Mouse (Mus musculus): ENCODE data around the gene Hcfc2. TPM values are rescaled to one million over a fixed set of nuclear protein-coding genes. Genes with fewer than 3 reads are reported as not detected.

Gene Hcfc2
- polyA plus RNA-seq, 1 experiment from 2014 or later, result 49.0 TPM

DNA sequence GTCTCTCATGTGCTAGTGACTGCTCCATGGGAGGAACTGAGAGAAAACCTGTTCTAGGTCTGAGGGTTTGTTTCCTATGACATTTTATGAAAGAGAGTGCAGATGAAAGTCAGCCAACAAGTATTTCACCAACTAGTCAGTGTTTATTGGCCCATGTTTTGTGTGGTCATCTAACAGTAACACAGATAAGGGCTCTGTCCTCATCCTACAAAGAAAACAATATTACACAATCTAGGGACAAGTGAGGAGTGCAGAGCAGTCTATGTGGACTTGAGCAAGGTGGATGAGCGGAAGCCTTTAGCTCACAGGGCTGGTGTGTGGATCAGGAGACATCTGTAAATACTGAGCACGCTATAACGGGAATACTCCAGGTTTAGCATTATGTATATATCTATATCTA is 62.9 kb downstream of the Hcfc2 start:
- 91% methylated on average over 3 of the region's 3 CpGs for WGBS
- no peak overlapping the region for H3K9ac ChIP-seq
- no peak for ATAC-seq (ENCODE audit: insufficient number of reproducible peaks, insufficient read depth, low FRiP score, low TSS enrichment)
- H3K36me3 ChIP-seq, result peaks cover 74% of the 10 kb centered on the region
- no peaks in the 10 kb centered on the region for H3K9me3 ChIP-seq
- no peak overlapping the region for H3K4me2 ChIP-seq (replicated peaks)
- H3K4me3 ChIP-seq, result no peak overlapping the region
- H3K27ac ChIP-seq, result no peak overlapping the region
- no peaks in the 10 kb centered on the region for H3K27me3 ChIP-seq
- peaks cover 30% of the 10 kb centered on the region for H3K4me1 ChIP-seq

DNA sequence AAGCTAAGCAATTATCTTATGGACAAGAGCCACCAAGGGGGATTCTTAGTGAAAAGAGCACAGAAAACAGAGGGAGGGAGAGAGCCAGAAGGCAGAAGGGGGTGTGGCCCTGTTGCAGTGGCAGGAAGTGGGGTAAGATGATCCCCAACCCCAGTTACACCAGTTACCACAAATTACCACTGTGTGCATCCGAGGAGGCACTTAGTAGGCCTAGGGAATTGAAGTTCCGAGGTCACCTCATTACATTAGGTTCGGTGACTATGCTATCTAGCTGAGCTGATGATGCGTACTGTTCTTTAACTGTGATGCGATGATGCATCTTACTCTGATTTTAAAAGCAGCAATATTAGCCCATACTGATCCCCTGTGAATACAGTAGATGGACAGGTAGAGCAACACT is 63.7 kb downstream of the Hcfc2 start:
- Histone ChIP-seq H3K9me3 (no peaks in the 10 kb centered on the region), H3K9ac (no peak overlapping the region), H3K4me2 (replicated peaks) (no peak overlapping the region), H3K4me3 (no peak overlapping the region), H3K27ac (no peak overlapping the region), H3K27me3 (no peaks in the 10 kb centered on the region), H3K36me3 (peaks cover 66% of the 10 kb centered on the region), H3K4me1 (peaks cover 30% of the 10 kb centered on the region)
- ATAC-seq (ENCODE audit: insufficient number of reproducible peaks, insufficient read depth, low FRiP score, low TSS enrichment), result no peak
- 88% methylated on average over 5 of the region's 5 CpGs for WGBS

DNA sequence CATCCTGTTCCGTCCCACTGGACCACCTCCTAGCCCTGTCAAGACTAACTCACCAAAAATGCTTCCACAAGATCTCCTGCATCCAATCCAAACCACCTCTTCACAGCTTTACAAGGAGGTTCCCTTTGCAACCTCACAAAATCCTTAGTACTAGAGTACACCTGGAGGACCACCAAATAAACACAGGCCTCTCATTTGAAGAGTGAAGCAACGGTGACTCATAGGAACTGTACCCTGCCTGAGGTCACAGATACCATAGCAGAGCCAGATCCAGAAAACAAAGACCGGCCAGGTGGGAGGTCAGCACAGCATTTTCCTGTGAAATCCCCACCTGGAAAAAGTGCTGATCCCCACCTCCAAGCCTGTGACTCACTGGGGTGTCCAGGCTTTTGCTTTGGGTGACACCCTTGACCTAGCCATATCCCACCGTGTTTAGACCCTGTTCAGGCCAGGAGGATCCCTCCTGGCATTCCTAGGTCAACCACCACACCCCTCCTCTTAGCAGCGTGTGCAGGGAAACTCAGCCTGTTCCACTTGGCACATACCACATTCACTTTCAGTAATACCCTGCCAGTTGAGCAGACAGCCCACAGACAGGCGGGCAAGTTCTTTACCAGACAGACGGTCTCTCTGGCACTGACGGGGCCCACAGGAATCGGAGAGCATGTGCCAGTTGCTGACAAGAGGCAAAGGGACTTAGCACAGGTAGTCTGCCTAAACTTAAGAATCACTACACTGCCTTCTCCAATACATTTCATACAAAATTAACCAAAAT is 65.3 kb downstream of the Hcfc2 start:
- 85% methylated on average over 9 of the region's 9 CpGs for WGBS
- no peaks in the 10 kb centered on the region for H3K9me3 ChIP-seq
- no peak overlapping the region for H3K4me3 ChIP-seq
- no peak for ATAC-seq (ENCODE audit: insufficient number of reproducible peaks, insufficient read depth, low FRiP score, low TSS enrichment)
- no peak overlapping the region for H3K9ac ChIP-seq
- peaks cover 52% of the 10 kb centered on the region for H3K36me3 ChIP-seq
- no peaks in the 10 kb centered on the region for H3K27me3 ChIP-seq
- H3K27ac ChIP-seq, result no peak overlapping the region
- peaks cover 30% of the 10 kb centered on the region for H3K4me1 ChIP-seq
- H3K4me2 ChIP-seq (replicated peaks), result peak overlapping the region; percentile 23; the same call in 1 of the 2 replicates

DNA sequence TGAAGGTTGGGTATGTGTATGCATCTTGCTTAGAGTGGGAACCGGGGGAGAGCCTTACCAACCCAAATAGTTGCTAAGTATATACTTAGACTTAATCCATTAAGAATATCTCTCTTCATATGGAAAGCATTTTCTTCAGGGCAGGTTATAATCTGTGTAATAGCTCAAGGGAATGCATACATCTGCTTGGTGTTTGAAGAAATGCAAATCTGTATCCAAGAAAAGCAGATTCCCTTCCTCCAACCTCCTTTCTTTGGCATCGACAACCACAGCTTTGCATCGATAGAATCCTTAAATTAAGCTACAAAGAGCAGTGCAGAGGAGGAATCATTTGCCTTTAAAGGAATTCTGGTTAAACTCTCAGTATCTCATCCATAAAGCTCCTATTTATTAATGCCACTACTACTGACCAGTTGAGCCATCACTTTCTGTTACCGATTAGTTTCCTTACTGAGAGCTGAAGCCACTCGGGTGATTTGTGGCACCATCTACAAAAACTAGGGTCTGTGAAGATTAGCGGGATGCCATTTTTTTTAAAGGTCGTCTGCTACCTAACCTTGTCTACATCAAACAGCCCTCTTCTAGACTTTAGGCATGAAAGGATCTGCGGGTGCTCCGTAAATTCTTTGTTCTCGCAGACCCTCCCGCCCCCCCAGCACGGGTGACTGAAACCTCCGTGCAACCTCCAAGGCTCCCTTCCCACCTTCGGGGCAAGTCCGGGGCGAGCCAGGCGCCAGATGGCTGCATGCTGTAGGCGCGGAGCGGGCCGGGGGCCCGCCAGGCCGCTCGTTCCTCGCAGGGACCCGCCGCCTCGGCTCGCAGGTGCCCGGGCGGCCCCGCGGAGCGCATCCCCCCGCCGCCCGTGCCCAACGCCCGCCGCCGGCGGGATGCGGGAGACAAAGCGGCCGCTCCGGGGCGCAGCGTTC is 67.1 kb downstream of the Hcfc2 start:
- Histone ChIP-seq H3K4me2 (replicated peaks) (peak overlapping the region; percentile 70), H3K4me1 (peaks cover 30% of the 10 kb centered on the region), H3K27ac (peak overlapping the region; percentile 100), H3K9ac (peak overlapping the region; percentile 100), H3K27me3 (no peaks in the 10 kb centered on the region), H3K36me3 (peaks cover 34% of the 10 kb centered on the region), H3K4me3 (peak overlapping the region; percentile 91), H3K9me3 (no peaks in the 10 kb centered on the region)
- peak; percentile 8; the same call in 1 of the 2 replicates for ATAC-seq (ENCODE audit: insufficient number of reproducible peaks, insufficient read depth, low FRiP score, low TSS enrichment)
- WGBS, result under 1% methylated on average over 47 of the region's 48 CpGs

DNA sequence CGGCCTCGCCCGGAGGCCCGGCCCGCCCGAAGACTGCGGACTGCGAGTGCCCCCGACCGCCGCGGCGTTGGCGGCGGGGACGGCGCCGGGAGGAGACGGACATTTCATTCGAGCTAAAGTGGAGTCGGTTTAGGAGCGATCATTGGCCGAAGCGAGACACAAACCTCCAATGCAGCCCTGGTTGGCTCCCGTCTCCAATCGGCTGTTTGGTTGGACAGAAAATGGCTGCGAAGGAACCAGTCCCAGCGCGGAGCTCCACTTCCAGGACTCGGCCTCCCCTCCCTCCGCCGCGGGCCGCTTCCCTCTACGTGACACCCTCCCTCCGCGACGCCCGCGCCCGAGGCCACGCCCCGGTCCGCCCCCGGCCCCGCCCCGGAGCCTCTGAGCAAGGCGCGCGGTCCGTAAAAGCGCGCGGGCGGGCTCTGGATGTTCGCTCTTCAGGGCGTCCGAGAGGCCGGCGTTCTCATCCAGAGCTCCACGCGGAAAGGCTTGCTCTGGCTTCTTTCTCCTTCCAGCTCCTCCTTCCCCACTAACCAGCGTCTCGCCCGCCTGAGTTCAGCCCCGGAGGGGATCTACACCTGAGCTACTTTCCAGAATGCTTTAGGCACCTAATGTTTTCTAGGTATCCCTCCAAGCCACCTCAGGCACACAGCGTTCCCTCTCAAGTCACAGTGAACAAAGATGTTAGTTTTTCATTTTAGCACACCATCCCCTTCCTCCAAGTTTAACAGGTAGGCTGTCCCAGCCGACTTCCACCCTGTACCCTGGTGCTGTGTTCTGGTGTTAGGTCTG is 68.1 kb downstream of the Hcfc2 start, which contains the start of gene Nfyb:
Nfyb (minus strand) TSS at position 305 of the 792 bp plus-strand sequence.
- H3K36me3 ChIP-seq, result peaks cover 24% of the 10 kb centered on the region
- H3K9me3 ChIP-seq, result no peaks in the 10 kb centered on the region
- no peaks in the 10 kb centered on the region for H3K27me3 ChIP-seq
- peak within 1 kb of the TSS; percentile 91 for H3K4me3 ChIP-seq
- H3K4me2 ChIP-seq (replicated peaks), result peak within 1 kb of the TSS; percentile 70
- H3K9ac ChIP-seq, result peak within 1 kb of the TSS; percentile 100
- 2% methylated on average over 58 of the region's 68 CpGs for WGBS
- peak; percentile 94 for ATAC-seq (ENCODE audit: insufficient number of reproducible peaks, insufficient read depth, low FRiP score, low TSS enrichment)
- H3K27ac ChIP-seq, result peak within 1 kb of the TSS; percentile 100
- H3K4me1 ChIP-seq, result peaks cover 30% of the 10 kb centered on the region

DNA sequence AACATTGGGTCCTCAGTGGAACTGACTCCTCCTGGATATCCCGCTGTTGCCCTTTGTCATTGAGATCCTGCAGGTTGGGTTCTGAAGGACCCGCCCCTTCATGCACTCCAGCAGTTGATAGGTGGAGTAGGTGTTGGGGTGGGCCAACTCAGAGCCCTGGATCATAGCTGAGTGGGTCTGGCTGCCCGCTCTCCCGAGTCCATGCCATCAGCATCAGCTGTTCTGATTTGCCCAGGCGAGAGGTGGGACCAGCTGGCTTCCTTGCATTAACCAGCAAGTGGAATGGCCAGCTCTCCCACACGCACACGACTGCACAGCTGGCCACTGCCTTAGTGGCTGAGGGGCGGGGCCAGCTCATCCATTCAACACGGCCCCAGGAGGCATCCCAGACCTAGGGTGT is 72.9 kb downstream of the Hcfc2 start:
- Histone ChIP-seq H3K9ac (no peak overlapping the region), H3K27ac (no peak overlapping the region), H3K4me1 (no peaks in the 10 kb centered on the region), H3K27me3 (no peaks in the 10 kb centered on the region), H3K4me3 (no peak overlapping the region), H3K9me3 (no peaks in the 10 kb centered on the region), H3K36me3 (no peaks in the 10 kb centered on the region), H3K4me2 (replicated peaks) (no peak overlapping the region)
- 22% methylated on average over 9 of the region's 9 CpGs for WGBS
- ATAC-seq (ENCODE audit: insufficient number of reproducible peaks, insufficient read depth, low FRiP score, low TSS enrichment), result no peak

DNA sequence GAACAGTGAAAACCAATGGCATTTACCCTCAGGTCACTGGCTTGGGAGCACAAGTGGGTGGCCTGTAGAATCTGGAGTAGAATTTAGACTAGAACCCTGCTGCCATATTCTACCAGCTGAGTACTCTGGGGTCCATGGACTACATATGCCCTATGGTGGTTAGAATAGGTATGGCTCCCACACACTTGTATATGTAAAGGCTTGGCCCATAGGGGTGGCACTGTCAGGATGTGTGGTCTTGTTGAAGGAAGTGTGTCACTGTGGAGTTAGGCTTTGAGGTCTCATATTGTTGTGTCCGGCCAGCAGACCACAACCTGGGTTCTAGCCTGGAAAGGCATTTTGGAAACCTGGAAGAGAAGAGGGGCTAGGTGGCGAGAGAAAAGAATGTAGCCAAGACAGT is 74.8 kb downstream of the Hcfc2 start:
- no peaks in the 10 kb centered on the region for H3K4me1 ChIP-seq
- no peaks in the 10 kb centered on the region for H3K9me3 ChIP-seq
- no peaks in the 10 kb centered on the region for H3K27me3 ChIP-seq
- no peak overlapping the region for H3K27ac ChIP-seq
- no peak overlapping the region for H3K4me2 ChIP-seq (replicated peaks)
- ATAC-seq (ENCODE audit: insufficient number of reproducible peaks, insufficient read depth, low FRiP score, low TSS enrichment), result no peak
- no peak overlapping the region for H3K9ac ChIP-seq
- H3K4me3 ChIP-seq, result no peak overlapping the region
- 89% methylated on average over 2 of the region's 2 CpGs for WGBS
- no peaks in the 10 kb centered on the region for H3K36me3 ChIP-seq

DNA sequence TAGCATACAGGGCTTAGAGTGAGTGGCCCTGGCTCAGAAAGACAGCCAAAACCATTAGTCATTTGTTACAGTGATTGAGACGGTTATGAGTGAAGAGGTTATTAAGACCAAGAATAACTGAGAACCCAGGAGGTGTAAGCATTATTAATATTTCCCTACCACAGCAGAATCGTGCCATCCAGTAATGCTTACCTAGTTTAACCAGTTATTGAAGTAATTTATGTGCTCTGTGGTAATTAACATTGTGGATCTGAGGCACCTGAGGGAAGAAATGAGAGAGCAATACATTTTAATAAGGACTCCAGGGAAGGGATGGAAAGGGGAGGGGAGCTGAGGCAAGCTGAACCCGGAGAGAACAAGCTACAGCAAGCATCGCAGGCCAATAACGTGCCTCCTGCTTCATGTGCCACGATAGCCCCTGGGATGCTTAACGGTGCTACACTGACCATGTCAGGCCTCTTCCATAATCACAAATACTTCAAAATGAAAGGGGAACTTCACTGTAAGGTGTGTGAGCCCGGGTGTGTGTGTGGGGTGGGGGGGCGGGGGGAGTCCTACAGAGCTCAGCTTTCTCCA is 75.7 kb downstream of the Hcfc2 start:
- Histone ChIP-seq H3K36me3 (no peaks in the 10 kb centered on the region), H3K9ac (no peak overlapping the region), H3K4me2 (replicated peaks) (no peak overlapping the region), H3K27me3 (no peaks in the 10 kb centered on the region), H3K4me1 (no peaks in the 10 kb centered on the region), H3K4me3 (no peak overlapping the region), H3K9me3 (no peaks in the 10 kb centered on the region), H3K27ac (no peak overlapping the region)
- WGBS, result 72% methylated on average over 9 of the region's 9 CpGs
- no peak for ATAC-seq (ENCODE audit: insufficient number of reproducible peaks, insufficient read depth, low FRiP score, low TSS enrichment)

DNA sequence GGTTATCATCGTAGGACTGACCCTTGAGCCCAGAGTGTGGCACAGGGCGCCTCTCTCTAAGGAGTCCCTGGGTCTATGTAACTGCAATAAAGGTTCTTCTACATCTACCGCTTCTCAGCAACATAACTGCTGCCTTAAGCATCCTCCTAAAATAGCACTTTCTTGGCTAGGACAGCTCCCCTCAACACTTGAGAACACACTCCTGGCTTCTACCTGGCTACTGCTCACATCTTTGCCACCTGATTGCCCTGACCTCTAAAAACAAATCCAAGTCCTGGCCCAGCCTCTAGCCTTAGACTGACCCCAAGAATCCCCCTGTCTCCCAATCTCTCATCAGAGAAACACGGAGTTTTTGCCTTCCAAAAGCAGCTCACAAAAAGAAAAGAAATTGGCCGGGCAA is 78.9 kb downstream of the Hcfc2 start:
- H3K9ac ChIP-seq, result no peak overlapping the region
- H3K4me1 ChIP-seq, result no peaks in the 10 kb centered on the region; the same call in 1 of the 2 replicates
- no peaks in the 10 kb centered on the region for H3K36me3 ChIP-seq
- no peak overlapping the region for H3K4me3 ChIP-seq
- H3K27ac ChIP-seq, result no peak overlapping the region
- H3K9me3 ChIP-seq, result no peaks in the 10 kb centered on the region
- no peaks in the 10 kb centered on the region for H3K27me3 ChIP-seq
- 92% methylated on average over 5 of the region's 5 CpGs for WGBS
- no peak for ATAC-seq (ENCODE audit: insufficient number of reproducible peaks, insufficient read depth, low FRiP score, low TSS enrichment)
- H3K4me2 ChIP-seq (replicated peaks), result no peak overlapping the region

DNA sequence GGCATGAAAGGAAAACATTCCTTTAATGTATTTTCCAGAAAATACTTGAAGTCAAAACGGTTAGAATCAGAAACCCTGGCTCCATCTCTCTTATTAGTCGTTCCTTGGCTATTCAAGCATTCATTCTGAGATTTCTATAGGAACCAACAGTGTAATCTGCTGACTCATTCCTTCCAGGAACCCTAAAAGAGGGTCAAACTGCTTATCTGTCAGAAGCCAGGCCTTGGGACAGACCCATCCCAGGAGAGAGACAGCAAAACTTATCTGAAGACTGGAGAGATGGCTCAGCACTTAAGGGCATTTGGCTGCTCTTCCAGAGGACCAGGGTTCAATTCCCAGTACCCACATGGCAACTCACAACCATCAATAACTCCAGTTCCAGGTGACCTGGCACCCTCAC is 81.1 kb downstream of the Hcfc2 start:
- Histone ChIP-seq H3K4me2 (replicated peaks) (no peak overlapping the region), H3K9ac (no peak overlapping the region), H3K36me3 (no peaks in the 10 kb centered on the region), H3K4me3 (no peak overlapping the region), H3K27me3 (no peaks in the 10 kb centered on the region), H3K27ac (no peak overlapping the region), H3K9me3 (no peaks in the 10 kb centered on the region), H3K4me1 (no peaks in the 10 kb centered on the region; the same call in 1 of the 2 replicates)
- no peak for ATAC-seq (ENCODE audit: insufficient number of reproducible peaks, insufficient read depth, low FRiP score, low TSS enrichment)
- WGBS, result 65% methylated on average over 2 of the region's 2 CpGs

DNA sequence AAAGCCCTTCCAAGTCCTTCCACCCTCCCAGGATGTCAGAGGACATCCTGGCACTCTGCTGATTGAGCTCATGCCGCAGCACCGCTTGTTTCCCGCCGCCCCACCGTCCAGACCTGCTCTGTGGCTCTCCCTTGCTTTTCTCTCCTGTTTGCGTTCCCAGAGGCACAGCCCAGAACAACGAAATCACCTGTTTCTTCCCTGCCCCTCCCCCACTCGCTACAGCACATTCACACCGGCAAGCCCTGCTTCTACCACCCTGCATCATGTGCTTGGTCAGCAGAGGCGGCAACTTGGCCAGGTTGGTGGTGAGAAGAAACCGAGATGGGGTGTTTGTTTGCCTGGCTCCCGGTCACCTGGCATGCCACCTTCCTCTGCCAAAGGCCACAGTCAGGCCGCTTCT is 81.9 kb downstream of the Hcfc2 start:
- no peaks in the 10 kb centered on the region for H3K36me3 ChIP-seq
- H3K27me3 ChIP-seq, result no peaks in the 10 kb centered on the region
- H3K9me3 ChIP-seq, result no peaks in the 10 kb centered on the region
- H3K4me3 ChIP-seq, result no peak overlapping the region
- no peak overlapping the region for H3K4me2 ChIP-seq (replicated peaks)
- 29% methylated on average over 13 of the region's 13 CpGs for WGBS
- no peak overlapping the region for H3K9ac ChIP-seq
- no peaks in the 10 kb centered on the region; the same call in 1 of the 2 replicates for H3K4me1 ChIP-seq
- ATAC-seq (ENCODE audit: insufficient number of reproducible peaks, insufficient read depth, low FRiP score, low TSS enrichment), result no peak
- H3K27ac ChIP-seq, result no peak overlapping the region
